Mouse (Mus musculus): ENCODE data around the gene Nxpe5. TPM values are rescaled to one million over a fixed set of nuclear protein-coding genes. Genes with fewer than 3 reads are reported as not detected.

Nxpe5 gene
- polyA plus RNA-seq, 1 experiment from 2014 or later, result 0.11 TPM

- TF ChIP-seq CTCF (IDR thresholded peaks at IDR 0.05) (peak; percentile 40), EP300 (IDR thresholded peaks at IDR 0.05) (no peak)
- no peak overlapping the region for H3K4me3 ChIP-seq (ENCODE audit: low read depth, low read length)
- H3K4me1 ChIP-seq (ENCODE audit: insufficient read depth, low read depth, low read length), result no peaks in the 10 kb centered on the region
- no peaks in the 10 kb centered on the region for H3K27me3 ChIP-seq (replicated peaks; ENCODE audit: insufficient read depth, low read length)
- no peak overlapping the region for H3K9ac ChIP-seq (replicated peaks; ENCODE audit: low read depth)
- no peak overlapping the region for H3K27ac ChIP-seq (ENCODE audit: low read length)
- H3K9me3 ChIP-seq (ENCODE audit: low read length), result no peaks in the 10 kb centered on the region
- no peak for ATAC-seq
- H3K4me2 ChIP-seq (replicated peaks; ENCODE audit: low read depth, low read length), result no peak overlapping the region
- H3K36me3 ChIP-seq (ENCODE audit: insufficient read depth, low read length), result no peaks in the 10 kb centered on the region
- DNase-seq (ENCODE audit: low spot score), result no peak
- WGBS, result 56% methylated on average over 3 of the region's 3 CpGs
These were observed 62.2 kb downstream of the Nxpe5 start for GRCm38 (mm10) chr5:138287861-138288260.

DNA sequence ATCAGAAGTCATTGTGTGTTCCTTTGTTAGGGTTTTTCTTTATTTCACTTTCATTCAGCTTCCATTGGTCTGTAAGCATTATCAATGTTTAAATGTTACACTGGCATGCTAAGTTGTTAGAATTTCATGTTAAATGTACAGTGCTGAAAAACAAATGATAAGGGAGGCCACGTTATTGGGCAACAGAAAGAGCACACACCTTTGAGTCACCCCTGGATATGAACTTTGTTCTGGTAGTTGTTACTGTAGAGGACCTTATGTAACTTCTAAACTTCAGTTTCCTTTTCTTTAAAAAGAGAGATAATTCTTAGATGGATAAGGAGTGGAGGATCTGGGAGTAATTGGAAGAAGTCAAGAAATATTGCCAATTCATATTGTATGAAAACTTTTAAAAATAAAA is 65.9 kb downstream of the Nxpe5 start:
- no peaks in the 10 kb centered on the region for H3K9me3 ChIP-seq (ENCODE audit: low read length)
- no peak overlapping the region for H3K4me2 ChIP-seq (replicated peaks; ENCODE audit: low read depth, low read length)
- no peak overlapping the region for H3K9ac ChIP-seq (replicated peaks; ENCODE audit: low read depth)
- no peak overlapping the region for H3K27ac ChIP-seq (ENCODE audit: low read length)
- 59% methylated on average over 1 of the region's 1 CpGs for WGBS
- no peak for ATAC-seq
- no peaks in the 10 kb centered on the region for H3K27me3 ChIP-seq (replicated peaks; ENCODE audit: insufficient read depth, low read length)
- DNase-seq (ENCODE audit: low spot score), result no peak
- TF ChIP-seq EP300 (IDR thresholded peaks at IDR 0.05) (no peak), CTCF (IDR thresholded peaks at IDR 0.05) (no peak)
- no peak overlapping the region for H3K4me3 ChIP-seq (ENCODE audit: low read depth, low read length)
- no peaks in the 10 kb centered on the region for H3K4me1 ChIP-seq (ENCODE audit: insufficient read depth, low read depth, low read length)
- no peaks in the 10 kb centered on the region for H3K36me3 ChIP-seq (ENCODE audit: insufficient read depth, low read length)

DNA sequence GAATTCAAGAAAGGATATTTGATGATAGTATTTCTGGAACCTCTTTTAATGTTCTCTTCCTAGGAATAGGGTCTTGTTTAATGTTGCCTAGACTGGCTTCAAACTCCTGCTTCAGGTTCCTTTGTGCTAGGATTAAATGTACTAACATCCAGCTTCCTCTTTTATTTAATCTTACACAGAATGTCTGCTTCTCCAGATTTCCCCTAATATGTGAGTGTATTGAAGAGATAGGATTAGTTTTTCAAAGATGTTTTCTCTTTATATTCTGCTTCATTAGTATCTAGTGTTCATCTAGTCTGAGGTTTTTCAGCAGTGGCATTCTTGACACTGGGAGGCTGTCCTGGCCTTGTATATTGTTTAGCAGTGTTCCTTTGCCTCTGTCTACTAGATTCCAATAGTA is 68.5 kb downstream of the Nxpe5 start:
- DNase-seq (ENCODE audit: low spot score) (no peak), ATAC-seq (no peak)
- Histone ChIP-seq H3K4me1 (ENCODE audit: insufficient read depth, low read depth, low read length) (no peaks in the 10 kb centered on the region), H3K4me3 (ENCODE audit: low read depth, low read length) (no peak overlapping the region), H3K4me2 (replicated peaks; ENCODE audit: low read depth, low read length) (no peak overlapping the region), H3K27ac (ENCODE audit: low read length) (no peak overlapping the region), H3K36me3 (ENCODE audit: insufficient read depth, low read length) (no peaks in the 10 kb centered on the region), H3K9ac (replicated peaks; ENCODE audit: low read depth) (no peak overlapping the region), H3K9me3 (ENCODE audit: low read length) (no peaks in the 10 kb centered on the region), H3K27me3 (replicated peaks; ENCODE audit: insufficient read depth, low read length) (no peaks in the 10 kb centered on the region)
- TF ChIP-seq CTCF (IDR thresholded peaks at IDR 0.05) (no peak), EP300 (IDR thresholded peaks at IDR 0.05) (no peak)

GRCm38 (mm10) chr5:138299613-138300012 is 73.9 kb downstream of the Nxpe5 start:
- Histone ChIP-seq H3K27me3 (replicated peaks; ENCODE audit: insufficient read depth, low read length) (no peaks in the 10 kb centered on the region), H3K4me3 (ENCODE audit: low read depth, low read length) (no peak overlapping the region), H3K27ac (ENCODE audit: low read length) (no peak overlapping the region), H3K4me2 (replicated peaks; ENCODE audit: low read depth, low read length) (no peak overlapping the region), H3K9me3 (ENCODE audit: low read length) (no peaks in the 10 kb centered on the region), H3K36me3 (ENCODE audit: insufficient read depth, low read length) (no peaks in the 10 kb centered on the region), H3K4me1 (ENCODE audit: insufficient read depth, low read depth, low read length) (no peaks in the 10 kb centered on the region), H3K9ac (replicated peaks; ENCODE audit: low read depth) (no peak overlapping the region)
- DNase-seq (ENCODE audit: low spot score), result no peak
- TF ChIP-seq CTCF (IDR thresholded peaks at IDR 0.05) (no peak), EP300 (IDR thresholded peaks at IDR 0.05) (no peak)
- 66% methylated on average over 2 of the region's 2 CpGs for WGBS
- no peak for ATAC-seq

Other genes starting within 250 kb of the Nxpe5 start
- 0.20 and 0.82 TPM in 2 replicates for gene Azgp1, start 244.4 kb upstream of the Nxpe5 start, polyA plus RNA-seq (2015; fragmentation: Nextera tagmentation; extraction: Ambion mirVana)
- not detected in 2 replicates for gene Smok3a, start 204.6 kb upstream of the Nxpe5 start, polyA plus RNA-seq (2015; fragmentation: Nextera tagmentation; extraction: Ambion mirVana)
- gene Smok3b, start 204.5 kb upstream of the Nxpe5 start, polyA plus RNA-seq (2015; fragmentation: Nextera tagmentation; extraction: Ambion mirVana), result not detected in 2 replicates
- gene Smok3c, start 172.7 kb upstream of the Nxpe5 start, polyA plus RNA-seq (2015; fragmentation: Nextera tagmentation; extraction: Ambion mirVana), result not detected in 2 replicates
- gene Zkscan1, start 140.8 kb upstream of the Nxpe5 start, polyA plus RNA-seq (2015; fragmentation: Nextera tagmentation; extraction: Ambion mirVana), result 8.1 and 8.2 TPM in 2 replicates
- gene Zscan21, start 109.0 kb upstream of the Nxpe5 start, polyA plus RNA-seq (2015; fragmentation: Nextera tagmentation; extraction: Ambion mirVana), result 32.1 and 35.1 TPM in 2 replicates
- 11.4 and 12.3 TPM in 2 replicates for gene Zfp113, start 70.2 kb upstream of the Nxpe5 start, polyA plus RNA-seq (2015; fragmentation: Nextera tagmentation; extraction: Ambion mirVana)
- gene Cops6, start 64.8 kb upstream of the Nxpe5 start, polyA plus RNA-seq (2015; fragmentation: Nextera tagmentation; extraction: Ambion mirVana), result 173 TPM in 2 replicates
- gene Ap4m1, start 53.9 kb upstream of the Nxpe5 start, polyA plus RNA-seq (2015; fragmentation: Nextera tagmentation; extraction: Ambion mirVana), result 10.9 and 11.1 TPM in 2 replicates
- 36.2 and 37.5 TPM in 2 replicates for gene Mcm7, start 53.5 kb upstream of the Nxpe5 start, polyA plus RNA-seq (2015; fragmentation: Nextera tagmentation; extraction: Ambion mirVana)
- 37.5 and 41.1 TPM in 2 replicates for gene Taf6, start 38.4 kb upstream of the Nxpe5 start, polyA plus RNA-seq (2015; fragmentation: Nextera tagmentation; extraction: Ambion mirVana)
- 24.2 and 26.3 TPM in 2 replicates for gene Cnpy4, start 38.4 kb upstream of the Nxpe5 start, polyA plus RNA-seq (2015; fragmentation: Nextera tagmentation; extraction: Ambion mirVana)
- 6.3 and 6.7 TPM in 2 replicates for gene Mblac1, start 31.6 kb upstream of the Nxpe5 start, polyA plus RNA-seq (2015; fragmentation: Nextera tagmentation; extraction: Ambion mirVana)
- 73.5 and 75.6 TPM in 2 replicates for gene Lamtor4, start 29.6 kb downstream of the Nxpe5 start, polyA plus RNA-seq (2015; fragmentation: Nextera tagmentation; extraction: Ambion mirVana)
- 2.9 and 3.2 TPM in 2 replicates for gene BC037034, start 38.1 kb downstream of the Nxpe5 start, polyA plus RNA-seq (2015; fragmentation: Nextera tagmentation; extraction: Ambion mirVana)
- gene Gal3st4, start 46.9 kb downstream of the Nxpe5 start, polyA plus RNA-seq (2015; fragmentation: Nextera tagmentation; extraction: Ambion mirVana), result 0.84 and 1.2 TPM in 2 replicates
- 0.02 and 0.11 TPM in 2 replicates for gene Gm43720, start 54.1 kb downstream of the Nxpe5 start, polyA plus RNA-seq (2015; fragmentation: Nextera tagmentation; extraction: Ambion mirVana)
- 2.0 and 2.7 TPM in 2 replicates for gene Gpc2, start 54.1 kb downstream of the Nxpe5 start, polyA plus RNA-seq (2015; fragmentation: Nextera tagmentation; extraction: Ambion mirVana)
- gene Stag3, start 54.3 kb downstream of the Nxpe5 start, polyA plus RNA-seq (2015; fragmentation: Nextera tagmentation; extraction: Ambion mirVana), result 0.20 and 0.37 TPM in 2 replicates
- gene Pvrig, start 116.1 kb downstream of the Nxpe5 start, polyA plus RNA-seq (2015; fragmentation: Nextera tagmentation; extraction: Ambion mirVana), result 0.17 TPM in 1 of 2 replicates, not detected in the other
- 15.4 and 15.8 TPM in 2 replicates for gene Zfp157, start 215.6 kb downstream of the Nxpe5 start, polyA plus RNA-seq (2015; fragmentation: Nextera tagmentation; extraction: Ambion mirVana)